In the genomic region with DNA sequence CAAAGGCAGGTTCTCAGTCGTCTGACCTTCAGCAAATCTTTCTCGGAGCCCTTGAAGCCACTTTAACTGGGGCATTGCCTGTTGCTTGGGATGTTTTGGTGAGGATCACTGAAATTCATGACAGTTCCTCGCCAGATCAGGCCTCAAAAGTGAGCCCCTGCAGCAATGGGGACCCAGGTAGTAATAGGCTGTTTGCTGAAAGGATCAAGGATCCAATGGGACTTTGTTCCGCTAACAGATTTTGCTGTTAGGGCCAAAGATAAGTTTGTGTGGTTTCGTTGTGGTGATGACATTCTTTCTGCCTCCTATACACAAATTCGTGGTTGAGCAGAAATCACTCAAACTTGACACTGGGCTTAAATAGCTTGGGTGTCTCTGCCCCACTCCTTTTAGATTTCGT, we compare ENCODE assay signal across 9 mouse cellular contexts. TPM values are rescaled to one million over a fixed set of nuclear protein-coding genes. Genes with fewer than 3 reads are reported as not detected.
DNase-seq lines count a peak whose midpoint lies in the region; ATAC-seq and TF ChIP-seq lines count a peak whose summit lies in the region.
"Had no signal": no experiment of that assay in that cellular context is flagged by ENCODE, and none has a peak within 500 bp of the region (broad histone marks: within the 10 kb centered on the region; RNA-seq: fewer than 3 reads in every experiment).

No protein-coding gene starts in this region.

- peak overlapping the region; percentile 96 for H3K27ac ChIP-seq in heart, embryonic 10.5 days
- H3K27ac ChIP-seq in forebrain, embryonic 12.5 days: peak overlapping the region; percentile 88
- H3K27ac ChIP-seq in liver, embryonic 13.5 days: peak overlapping the region; percentile 93

- no peak for TF ChIP-seq CTCF in C2C12 (IDR thresholded peaks at IDR 0.05; ENCODE audit: control insufficient read depth, insufficient read depth, insufficient read length)

- H3K4me2 ChIP-seq in forebrain, embryonic 12.5 days: peak overlapping the region; percentile 89
- H3K4me2 ChIP-seq in liver, embryonic 13.5 days: peak overlapping the region; percentile 90

- DNase-seq in heart, embryonic 10.5 days (ENCODE audit: low spot score): no peak
- DNase-seq in heart, adult 8-10 months (ENCODE audit: low spot score): no peak
- no peak for DNase-seq in liver, embryonic 13.5 days
- no peak for DNase-seq in T-cell, adult 2 months (ENCODE audit: low spot score)
- no peak for DNase-seq in gastrocnemius, adult 18-20 months (ENCODE audit: low spot score)
- DNase-seq in layer of hippocampus, postnatal 14 days (ENCODE audit: low spot score in 2 of 2): no peak

- H3ac ChIP-seq in C2C12 (ENCODE audit: control insufficient read depth, insufficient read length, low read depth): peak overlapping the region; percentile 98

- peaks cover 74% of the 10 kb centered on the region for H3K79me2 ChIP-seq in C2C12 (ENCODE audit: control insufficient read depth, insufficient read depth)

- peaks cover 21% of the 10 kb centered on the region for H3K4me1 ChIP-seq in heart, embryonic 10.5 days
- peaks cover 21% of the 10 kb centered on the region for H3K4me1 ChIP-seq in forebrain, embryonic 12.5 days
- peaks cover 58% of the 10 kb centered on the region for H3K4me1 ChIP-seq in liver, embryonic 13.5 days (replicated peaks)

- peaks cover 36% of the 10 kb centered on the region for H3K36me3 ChIP-seq in heart, embryonic 10.5 days
- peaks cover 29% of the 10 kb centered on the region for H3K36me3 ChIP-seq in C2C12 (ENCODE audit: control insufficient read depth, insufficient read depth)
- H3K36me3 ChIP-seq in forebrain, embryonic 12.5 days (replicated peaks): peaks cover 21% of the 10 kb centered on the region
- H3K36me3 ChIP-seq in liver, embryonic 13.5 days: peaks cover 61% of the 10 kb centered on the region

- peak overlapping the region; percentile 91 for H3K4me3 ChIP-seq in heart, embryonic 10.5 days
- peak overlapping the region; percentile 91 for H3K4me3 ChIP-seq in C2C12 (ENCODE audit: insufficient read depth, poor library complexity, severe bottlenecking)
- peak overlapping the region; percentile 79 for H3K4me3 ChIP-seq in forebrain, embryonic 12.5 days (replicated peaks)
- H3K4me3 ChIP-seq in liver, embryonic 13.5 days (replicated peaks): peak overlapping the region; percentile 80

- no peaks in the 10 kb centered on the region for H3K27me3 ChIP-seq in heart, embryonic 10.5 days (ENCODE audit: insufficient read depth, poor library complexity, severe bottlenecking)
- H3K27me3 ChIP-seq in C2C12 (ENCODE audit: control insufficient read depth, insufficient read depth, insufficient read length): no peaks in the 10 kb centered on the region
- H3K27me3 ChIP-seq in forebrain, embryonic 12.5 days: no peaks in the 10 kb centered on the region
- no peaks in the 10 kb centered on the region for H3K27me3 ChIP-seq in liver, embryonic 13.5 days

- H3K9me3 ChIP-seq in heart, embryonic 10.5 days: no peaks in the 10 kb centered on the region
- H3K9me3 ChIP-seq in forebrain, embryonic 12.5 days: no peaks in the 10 kb centered on the region
- no peaks in the 10 kb centered on the region for H3K9me3 ChIP-seq in liver, embryonic 13.5 days (replicated peaks)

- H3K9ac ChIP-seq in forebrain, embryonic 12.5 days: peak overlapping the region; percentile 86
- H3K9ac ChIP-seq in liver, embryonic 13.5 days: peak overlapping the region; percentile 90

- ATAC-seq in forebrain, embryonic 12.5 days (ENCODE audit: low FRiP score): no peak
- ATAC-seq in liver, embryonic 13.5 days (ENCODE audit: low read depth): no peak

- peaks cover 56% of the 10 kb centered on the region for H3K79me3 ChIP-seq in C2C12 (ENCODE audit: low read depth)

- 44% methylated on average over 7 of the region's 7 CpGs for WGBS in heart, embryonic 10.5 days
- 50% methylated on average over 7 of the region's 7 CpGs for WGBS in forebrain, embryonic 12.5 days
- 11% methylated on average over 7 of the region's 7 CpGs for WGBS in liver, embryonic 13.5 days (ENCODE audit: insufficient replicate concordance)

TF ChIP-seq in C2C12, 6 proteins besides CTCF, POLR2A, EP300 and RAD21:
- TF ChIP-seq MYOG (IDR thresholded peaks at IDR 0.05; ENCODE audit: control insufficient read depth, extremely low read depth, insufficient read length) (no peak), FOSL1 (IDR thresholded peaks at IDR 0.05; ENCODE audit: insufficient read depth, low read length, poor library complexity, severe bottlenecking) (no peak)

RNA-seq across cellular contexts. Expression of gene Tmem186, which starts 0.6 kb away (rescaled TPM):
- 19.2 and 20.9 TPM in 2 replicates for polyA plus RNA-seq in heart, embryonic 10.5 days (2016; fragmentation: Nextera tagmentation; extraction: Ambion mirVana)
- 10 to 100 TPM; 18.9 to 23.3 (median 20.1) TPM for total RNA-seq in heart, adult 8-10 months (2022)
- polyA plus RNA-seq in C2C12 (2012; fragmentation: generic; extraction: Trizol): 8.5 TPM
- 24.3 and 25.4 TPM in 2 replicates for polyA plus RNA-seq in forebrain, embryonic 12.5 days (2016; fragmentation: Nextera tagmentation; extraction: Ambion mirVana)
- 11.2 and 11.8 TPM in 2 replicates for polyA plus RNA-seq in liver, embryonic 13.5 days (2015; fragmentation: Nextera tagmentation; extraction: Ambion mirVana)
- 10 to 100 TPM; 12.6 to 12.7 TPM for total RNA-seq in gastrocnemius, adult 18-20 months (2021)
- 10 to 100 TPM; 10.6 to 11.5 TPM for total RNA-seq in layer of hippocampus, postnatal 14 days (2021)

RNA-seq across cellular contexts. Expression of gene Pmm2, which starts 0.7 kb away (rescaled TPM):
- polyA plus RNA-seq in heart, embryonic 10.5 days (2016; fragmentation: Nextera tagmentation; extraction: Ambion mirVana): 49.1 and 52.8 TPM in 2 replicates
- total RNA-seq in heart, adult 8-10 months (2022): 10 to 100 TPM; 24.6 to 46.4 (median 32.1) TPM
- polyA plus RNA-seq in C2C12 (2012; fragmentation: generic; extraction: Trizol): 44.2 TPM
- 46.7 and 54.1 TPM in 2 replicates for polyA plus RNA-seq in forebrain, embryonic 12.5 days (2016; fragmentation: Nextera tagmentation; extraction: Ambion mirVana)
- polyA plus RNA-seq in liver, embryonic 13.5 days (2015; fragmentation: Nextera tagmentation; extraction: Ambion mirVana): 37.0 and 38.5 TPM in 2 replicates
- total RNA-seq in gastrocnemius, adult 18-20 months (2021): 10 to 100 TPM; 18.9 to 20.1 TPM
- total RNA-seq in layer of hippocampus, postnatal 14 days (2021): 10 to 100 TPM; 31.9 to 34.5 TPM

RNA-seq across cellular contexts. Expression of gene Carhsp1, which starts 33.8 kb away (rescaled TPM):
- polyA plus RNA-seq in heart, embryonic 10.5 days (2016; fragmentation: Nextera tagmentation; extraction: Ambion mirVana): 127 and 133 TPM in 2 replicates
- 10 to 100 TPM; 10.1 to 17.9 (median 13.4) TPM for total RNA-seq in heart, adult 8-10 months (2022)
- 94.2 TPM for polyA plus RNA-seq in C2C12 (2012; fragmentation: generic; extraction: Trizol)
- polyA plus RNA-seq in forebrain, embryonic 12.5 days (2016; fragmentation: Nextera tagmentation; extraction: Ambion mirVana): 191 and 210 TPM in 2 replicates
- polyA plus RNA-seq in liver, embryonic 13.5 days (2015; fragmentation: Nextera tagmentation; extraction: Ambion mirVana): 62.4 and 67.1 TPM in 2 replicates
- 1 to 10 TPM; 4.7 to 7.9 TPM for total RNA-seq in gastrocnemius, adult 18-20 months (2021)
- 10 to 100 TPM; 23.2 to 23.8 TPM for total RNA-seq in layer of hippocampus, postnatal 14 days (2021)

RNA-seq across cellular contexts. Expression of gene Gm5767, which starts 42.4 kb away (rescaled TPM):
- polyA plus RNA-seq in heart, embryonic 10.5 days (2016; fragmentation: Nextera tagmentation; extraction: Ambion mirVana): not detected in 2 replicates
- total RNA-seq in heart, adult 8-10 months (2022): not detected
- polyA plus RNA-seq in C2C12 (2012; fragmentation: generic; extraction: Trizol): not detected
- not detected in 2 replicates for polyA plus RNA-seq in forebrain, embryonic 12.5 days (2016; fragmentation: Nextera tagmentation; extraction: Ambion mirVana)
- polyA plus RNA-seq in liver, embryonic 13.5 days (2015; fragmentation: Nextera tagmentation; extraction: Ambion mirVana): not detected in 2 replicates
- total RNA-seq in gastrocnemius, adult 18-20 months (2021): not detected
- not detected for total RNA-seq in layer of hippocampus, postnatal 14 days (2021)
- total RNA-seq: neutrophil, adult 5-6 weeks had no signal
